11 mouse cellular contexts compared by ENCODE assay signal in the genomic region with DNA sequence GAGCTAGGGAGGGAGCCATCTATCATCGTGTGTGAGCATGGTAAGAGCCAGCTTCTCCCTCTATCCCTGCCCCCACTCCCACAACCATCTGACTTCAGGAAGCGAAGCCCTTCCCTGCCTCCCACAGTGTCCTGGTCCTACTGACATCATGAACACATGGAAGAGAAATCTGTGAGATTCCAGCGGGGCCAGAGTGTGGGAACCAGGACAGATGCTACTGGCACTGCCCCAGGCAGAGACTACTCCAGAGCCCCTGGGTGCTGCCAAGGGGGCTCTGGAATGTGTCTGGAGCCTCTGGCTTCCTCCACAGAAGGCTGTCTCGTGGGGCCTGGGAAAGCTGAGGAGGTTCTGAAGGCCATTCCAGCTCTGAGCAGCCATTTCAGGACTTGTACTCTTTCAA. TPM values are rescaled to one million over a fixed set of nuclear protein-coding genes. Genes with fewer than 3 reads are reported as not detected.
DNase-seq lines count a peak whose midpoint lies in the region; ATAC-seq and TF ChIP-seq lines count a peak whose summit lies in the region.
"Had no signal": no experiment of that assay in that cellular context is flagged by ENCODE, and none has a peak within 500 bp of the region (broad histone marks: within the 10 kb centered on the region; RNA-seq: fewer than 3 reads in every experiment).

No protein-coding gene starts in this region.

- peak; percentile 44 for DNase-seq in embryo, embryonic 10 days (ENCODE audit: low spot score)
- DNase-seq in embryo, embryonic 10.5 days (ENCODE audit: low spot score), result no peak
- DNase-seq in midbrain, postnatal 0 days (ENCODE audit: low spot score), result peak; percentile 17
- no peak for DNase-seq in midbrain, embryonic 11.5 days (ENCODE audit: low spot score, missing footprints)
- DNase-seq in stomach, postnatal 0 days (ENCODE audit: low spot score), result peak; percentile 39
- DNase-seq in spleen, postnatal 4 days (ENCODE audit: low spot score in 2 of 2), result no peak
- no peak for DNase-seq in Muller cell, postnatal 12 days (ENCODE audit: inconsistent ontology term)
- DNase-seq: liver, embryonic 13.5 days had no signal

- no peak for TF ChIP-seq CTCF in midbrain, postnatal 0 days (IDR thresholded peaks at IDR 0.05)
- TF ChIP-seq CTCF in stomach, postnatal 0 days (IDR thresholded peaks at IDR 0.05; ENCODE audit: low read depth), result no peak

- WGBS in midbrain, postnatal 0 days, result 53% methylated on average over 4 of the region's 4 CpGs
- 57% methylated on average over 4 of the region's 4 CpGs for WGBS in midbrain, embryonic 11.5 days
- 33% methylated on average over 4 of the region's 4 CpGs for WGBS in limb, embryonic 12.5 days
- 35% methylated on average over 4 of the region's 4 CpGs for WGBS in stomach, postnatal 0 days

- no peak overlapping the region for H3K4me3 ChIP-seq in midbrain, postnatal 0 days (ENCODE audit: low read depth, low read length)
- no peak overlapping the region for H3K4me3 ChIP-seq in midbrain, embryonic 11.5 days (ENCODE audit: low read depth, low read length)
- H3K4me3 ChIP-seq in limb, embryonic 12.5 days (replicated peaks), result no peak overlapping the region
- H3K4me3 ChIP-seq in stomach, postnatal 0 days (ENCODE audit: low read depth, low read length), result no peak overlapping the region
- H3K4me3 ChIP-seq: forebrain, embryonic 12.5 days; liver, embryonic 13.5 days had no signal

- no peak for ATAC-seq in midbrain, postnatal 0 days (ENCODE audit: low FRiP score)
- no peak for ATAC-seq in midbrain, embryonic 11.5 days (ENCODE audit: low FRiP score)
- no peak for ATAC-seq in limb, embryonic 12.5 days (ENCODE audit: insufficient number of reproducible peaks, insufficient read depth, low FRiP score, low TSS enrichment, low read depth)
- peak; percentile 30; the same call in 1 of the 2 replicates for ATAC-seq in stomach, postnatal 0 days (ENCODE audit: low FRiP score, low TSS enrichment)

- H3K9me3 ChIP-seq in midbrain, postnatal 0 days (ENCODE audit: low read length), result no peaks in the 10 kb centered on the region
- H3K9me3 ChIP-seq in midbrain, embryonic 11.5 days (ENCODE audit: control insufficient read depth, low read length), result no peaks in the 10 kb centered on the region
- H3K9me3 ChIP-seq in limb, embryonic 12.5 days, result no peaks in the 10 kb centered on the region
- H3K9me3 ChIP-seq in stomach, postnatal 0 days (ENCODE audit: control insufficient read depth, low read length), result no peaks in the 10 kb centered on the region
- H3K9me3 ChIP-seq: forebrain, embryonic 12.5 days; liver, embryonic 13.5 days had no signal

- TF ChIP-seq EP300 in stomach, postnatal 0 days (optimal IDR thresholded peaks at IDR 0.05), result no peak

- no peaks in the 10 kb centered on the region for H3K4me1 ChIP-seq in midbrain, postnatal 0 days (ENCODE audit: insufficient read depth, low read length)
- H3K4me1 ChIP-seq in midbrain, embryonic 11.5 days (ENCODE audit: control insufficient read depth, insufficient read depth, low read length), result no peaks in the 10 kb centered on the region
- H3K4me1 ChIP-seq in limb, embryonic 12.5 days (replicated peaks), result peaks cover 34% of the 10 kb centered on the region
- peaks cover 4% of the 10 kb centered on the region; the same call in 1 of the 2 replicates for H3K4me1 ChIP-seq in stomach, postnatal 0 days (replicated peaks; ENCODE audit: control insufficient read depth, insufficient read depth)
- H3K4me1 ChIP-seq: forebrain, embryonic 12.5 days; liver, embryonic 13.5 days had no signal

- H3K27ac ChIP-seq in midbrain, postnatal 0 days (ENCODE audit: low read depth, low read length), result no peak overlapping the region
- H3K27ac ChIP-seq in midbrain, embryonic 11.5 days (ENCODE audit: low read depth, low read length), result no peak overlapping the region
- H3K27ac ChIP-seq in limb, embryonic 12.5 days, result 0 out of 2 replicates have a peak overlapping the region, but pooled peaks have one; percentile 29
- peak overlapping the region; percentile 56; the same call in 1 of the 2 replicates for H3K27ac ChIP-seq in stomach, postnatal 0 days (replicated peaks)
- H3K27ac ChIP-seq: forebrain, embryonic 12.5 days; liver, embryonic 13.5 days had no signal

- no peaks in the 10 kb centered on the region for H3K36me3 ChIP-seq in midbrain, postnatal 0 days (ENCODE audit: insufficient read depth, low read length)
- no peaks in the 10 kb centered on the region for H3K36me3 ChIP-seq in midbrain, embryonic 11.5 days (ENCODE audit: control insufficient read depth, insufficient read depth, low read length)
- no peaks in the 10 kb centered on the region for H3K36me3 ChIP-seq in limb, embryonic 12.5 days
- H3K36me3 ChIP-seq in stomach, postnatal 0 days (ENCODE audit: control insufficient read depth, insufficient read depth, low read length), result no peaks in the 10 kb centered on the region
- H3K36me3 ChIP-seq: forebrain, embryonic 12.5 days; liver, embryonic 13.5 days had no signal

- no peak overlapping the region for H3K9ac ChIP-seq in midbrain, postnatal 0 days (replicated peaks; ENCODE audit: low read length, poor library complexity, severe bottlenecking)
- no peak overlapping the region for H3K9ac ChIP-seq in midbrain, embryonic 11.5 days (ENCODE audit: low read length)
- H3K9ac ChIP-seq in limb, embryonic 12.5 days (replicated peaks), result no peak overlapping the region
- no peak overlapping the region for H3K9ac ChIP-seq in stomach, postnatal 0 days (ENCODE audit: low read length)
- H3K9ac ChIP-seq: forebrain, embryonic 12.5 days; liver, embryonic 13.5 days had no signal

- H3K4me2 ChIP-seq in midbrain, postnatal 0 days (ENCODE audit: low read depth, low read length, poor library complexity, severe bottlenecking), result no peak overlapping the region
- H3K4me2 ChIP-seq in midbrain, embryonic 11.5 days, result no peak overlapping the region
- no peak overlapping the region for H3K4me2 ChIP-seq in limb, embryonic 12.5 days
- no peak overlapping the region for H3K4me2 ChIP-seq in stomach, postnatal 0 days (replicated peaks; ENCODE audit: low read depth)
- H3K4me2 ChIP-seq: forebrain, embryonic 12.5 days; liver, embryonic 13.5 days had no signal

- 0 out of 2 replicates have a peak, but pooled peaks cover 4% of the 10 kb centered on the region for H3K27me3 ChIP-seq in midbrain, postnatal 0 days (ENCODE audit: insufficient read depth, low read length)
- peaks cover 8% of the 10 kb centered on the region for H3K27me3 ChIP-seq in midbrain, embryonic 11.5 days (ENCODE audit: control insufficient read depth, insufficient read depth, low read length)
- H3K27me3 ChIP-seq in limb, embryonic 12.5 days, result peaks cover 35% of the 10 kb centered on the region
- no peaks in the 10 kb centered on the region for H3K27me3 ChIP-seq in stomach, postnatal 0 days (ENCODE audit: control insufficient read depth, insufficient read depth, low read length)

RNA-seq across cellular contexts. Expression of gene Heyl, which starts 5.6 kb away (rescaled TPM):
- total RNA-seq in midbrain, postnatal 0 days (2014; rRNA removed), result 2.9 and 5.0 TPM in 2 replicates
- 4.7 and 5.1 TPM in 2 replicates for polyA plus RNA-seq in midbrain, postnatal 0 days (2015; fragmentation: Nextera tagmentation; extraction: Ambion mirVana)
- polyA plus RNA-seq in midbrain, embryonic 11.5 days (2014; fragmentation: Nextera tagmentation; extraction: Ambion mirVana), result 6.8 and 7.7 TPM in 2 replicates
- 2.8 and 3.2 TPM in 2 replicates for polyA plus RNA-seq in limb, embryonic 12.5 days (2016; fragmentation: Nextera tagmentation; extraction: Ambion mirVana)
- polyA plus RNA-seq in stomach, postnatal 0 days (2015; fragmentation: Nextera tagmentation; extraction: Ambion mirVana), result 4.9 and 6.0 TPM in 2 replicates

RNA-seq across cellular contexts. Expression of gene Nt5c1a, which starts 26.4 kb away (rescaled TPM):
- 1.9 and 2.4 TPM in 2 replicates for total RNA-seq in midbrain, postnatal 0 days (2014; rRNA removed)
- polyA plus RNA-seq in midbrain, postnatal 0 days (2015; fragmentation: Nextera tagmentation; extraction: Ambion mirVana), result 0.33 and 0.45 TPM in 2 replicates
- not detected in 2 replicates for polyA plus RNA-seq in midbrain, embryonic 11.5 days (2014; fragmentation: Nextera tagmentation; extraction: Ambion mirVana)
- not detected in 2 replicates for polyA plus RNA-seq in limb, embryonic 12.5 days (2016; fragmentation: Nextera tagmentation; extraction: Ambion mirVana)
- polyA plus RNA-seq in stomach, postnatal 0 days (2015; fragmentation: Nextera tagmentation; extraction: Ambion mirVana), result not detected in 2 replicates
- polyA plus RNA-seq: forebrain, embryonic 12.5 days; liver, embryonic 13.5 days; small intestine, adult 2 months had no signal

RNA-seq across cellular contexts. Expression of gene Pabpc4, which starts 34.4 kb away (rescaled TPM):
- total RNA-seq in midbrain, postnatal 0 days (2014; rRNA removed), result 85.4 and 88.6 TPM in 2 replicates
- 23.5 and 25.0 TPM in 2 replicates for polyA plus RNA-seq in midbrain, postnatal 0 days (2015; fragmentation: Nextera tagmentation; extraction: Ambion mirVana)
- 29.6 and 40.4 TPM in 2 replicates for polyA plus RNA-seq in midbrain, embryonic 11.5 days (2014; fragmentation: Nextera tagmentation; extraction: Ambion mirVana)
- 39.9 and 41.7 TPM in 2 replicates for polyA plus RNA-seq in limb, embryonic 12.5 days (2016; fragmentation: Nextera tagmentation; extraction: Ambion mirVana)
- 14.6 and 15.7 TPM in 2 replicates for polyA plus RNA-seq in stomach, postnatal 0 days (2015; fragmentation: Nextera tagmentation; extraction: Ambion mirVana)

RNA-seq across cellular contexts. Expression of gene Hpcal4, which starts 44.7 kb away (rescaled TPM):
- total RNA-seq in midbrain, postnatal 0 days (2014; rRNA removed), result 53.7 and 64.5 TPM in 2 replicates
- polyA plus RNA-seq in midbrain, postnatal 0 days (2015; fragmentation: Nextera tagmentation; extraction: Ambion mirVana), result 63.4 and 67.6 TPM in 2 replicates
- polyA plus RNA-seq in midbrain, embryonic 11.5 days (2014; fragmentation: Nextera tagmentation; extraction: Ambion mirVana), result 0.38 and 0.94 TPM in 2 replicates
- 0.10 and 0.73 TPM in 2 replicates for polyA plus RNA-seq in limb, embryonic 12.5 days (2016; fragmentation: Nextera tagmentation; extraction: Ambion mirVana)
- polyA plus RNA-seq in stomach, postnatal 0 days (2015; fragmentation: Nextera tagmentation; extraction: Ambion mirVana), result 1.8 and 3.0 TPM in 2 replicates
- polyA plus RNA-seq: liver, embryonic 13.5 days had no signal

Comparison
In these comparisons a context has a peak if more than half of its experiments do, and no peak if none do; other contexts are left out.
1. DNase-seq: peak in embryo, embryonic 10 days (single experiment), midbrain, postnatal 0 days (single experiment) and stomach, postnatal 0 days (single experiment); none in embryo, embryonic 10.5 days (single experiment), midbrain, embryonic 11.5 days (single experiment), spleen, postnatal 4 days (0 of 2) and Muller cell, postnatal 12 days (single experiment).
2. H3K27ac ChIP-seq: peak in limb, embryonic 12.5 days (single experiment) and stomach, postnatal 0 days (single experiment); none in midbrain, postnatal 0 days (single experiment) and midbrain, embryonic 11.5 days (single experiment).